Mouse (Mus musculus): ENCODE data around the gene Gm10142. TPM values are rescaled to one million over a fixed set of nuclear protein-coding genes. Genes with fewer than 3 reads are reported as not detected.

The Gm10142 gene
- total RNA-seq (2014; rRNA removed) (not detected in 2 replicates), polyA plus RNA-seq (2015; fragmentation: Nextera tagmentation; extraction: Ambion mirVana) (not detected in 2 replicates)

DNA sequence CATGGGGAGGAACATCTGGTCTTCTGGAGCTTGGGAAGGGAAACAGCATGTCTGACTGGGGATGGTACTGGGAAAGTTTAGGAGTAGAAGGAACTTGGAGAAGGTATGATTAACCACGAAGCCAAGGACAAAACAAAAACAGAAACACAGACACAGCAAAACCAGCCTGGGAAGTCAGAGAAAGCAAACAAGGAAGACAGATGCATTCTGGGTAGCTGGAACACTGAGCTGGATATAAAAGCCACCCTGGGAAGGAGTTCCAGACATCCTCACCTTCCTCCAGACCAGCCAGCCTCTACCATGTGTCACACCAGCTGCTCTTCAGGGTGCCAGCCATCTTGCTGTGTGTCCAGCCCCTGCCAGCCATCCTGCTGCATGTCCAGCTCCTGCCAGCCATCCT, at the start of gene Gm10142:
TSS of gene Gm10142 (plus strand) at position 301 of the 400 bp plus-strand sequence.
- Histone ChIP-seq H3K4me2 (ENCODE audit: low read depth, low read length, poor library complexity, severe bottlenecking) (no peak within 1 kb of the TSS), H3K27ac (ENCODE audit: low read depth, low read length) (no peak within 1 kb of the TSS), H3K4me3 (ENCODE audit: low read depth, low read length) (no peak within 1 kb of the TSS), H3K9me3 (ENCODE audit: low read length) (0 out of 2 replicates have a peak, but pooled peaks cover 3% of the 10 kb centered on the region), H3K9ac (replicated peaks; ENCODE audit: low read length, poor library complexity, severe bottlenecking) (no peak within 1 kb of the TSS), H3K27me3 (ENCODE audit: insufficient read depth, low read length) (no peaks in the 10 kb centered on the region), H3K36me3 (ENCODE audit: insufficient read depth, low read length) (no peaks in the 10 kb centered on the region), H3K4me1 (ENCODE audit: insufficient read depth, low read length) (no peaks in the 10 kb centered on the region)
- DNase-seq (ENCODE audit: low spot score) (no peak), ATAC-seq (ENCODE audit: low FRiP score) (no peak)
- TF ChIP-seq CTCF (IDR thresholded peaks at IDR 0.05): no peak
- WGBS: 80% methylated on average over 1 of the region's 1 CpGs

DNA sequence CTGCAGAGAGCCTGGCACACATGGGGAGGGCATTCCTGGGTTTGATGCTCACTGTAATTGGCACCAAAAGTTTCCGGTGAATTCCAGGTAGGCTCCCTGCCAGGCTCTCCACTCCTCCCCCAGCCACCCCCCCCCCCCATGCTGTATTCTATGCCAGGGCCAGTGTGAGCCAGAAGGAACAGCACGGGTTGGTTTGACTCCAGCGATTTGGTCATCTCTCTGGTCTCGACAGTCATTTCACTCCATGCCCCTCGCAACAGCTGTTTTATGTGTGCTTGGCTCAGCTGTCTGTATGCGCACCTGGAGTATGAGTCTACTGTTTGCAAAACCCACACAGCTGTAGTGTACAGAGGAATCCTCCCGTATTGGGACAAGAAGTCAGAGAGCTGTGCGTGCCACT, 49.3 kb upstream of the Gm10142 start:
- no peak for ATAC-seq (ENCODE audit: low FRiP score)

DNA sequence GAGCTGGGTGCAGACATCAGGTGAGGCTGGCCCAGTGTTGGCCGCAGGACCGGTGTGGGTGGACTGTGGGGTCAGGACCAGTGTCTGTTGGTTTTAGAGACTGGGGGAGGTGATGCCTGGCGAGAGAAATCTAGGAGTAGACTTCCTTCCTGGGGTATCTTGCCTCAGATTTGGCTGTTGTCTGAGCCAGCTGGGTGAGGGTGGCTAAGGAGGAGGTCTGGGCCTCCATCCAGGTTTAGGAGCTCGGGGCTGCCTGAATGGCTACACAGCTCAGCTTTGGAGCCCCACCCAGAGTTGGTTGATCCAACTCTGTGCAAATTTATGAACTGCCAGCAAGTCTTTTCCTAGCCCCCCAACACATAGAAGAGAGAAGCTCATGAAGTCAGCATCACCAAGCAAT, 48.2 kb upstream of the Gm10142 start:
- TF ChIP-seq CTCF (IDR thresholded peaks at IDR 0.05): no peak
- Histone ChIP-seq H3K9me3 (ENCODE audit: low read length) (no peaks in the 10 kb centered on the region), H3K4me3 (ENCODE audit: low read depth, low read length) (no peak overlapping the region), H3K9ac (replicated peaks; ENCODE audit: low read length, poor library complexity, severe bottlenecking) (no peak overlapping the region), H3K36me3 (ENCODE audit: insufficient read depth, low read length) (no peaks in the 10 kb centered on the region), H3K4me2 (ENCODE audit: low read depth, low read length, poor library complexity, severe bottlenecking) (no peak overlapping the region), H3K27ac (ENCODE audit: low read depth, low read length) (no peak overlapping the region), H3K27me3 (ENCODE audit: insufficient read depth, low read length) (no peaks in the 10 kb centered on the region), H3K4me1 (ENCODE audit: insufficient read depth, low read length) (no peaks in the 10 kb centered on the region)
- no peak for DNase-seq (ENCODE audit: low spot score)
- no peak for ATAC-seq (ENCODE audit: low FRiP score)
- 82% methylated on average over 4 of the region's 4 CpGs for WGBS

More for the DNA sequence above, 49.3 kb upstream of the Gm10142 start:
- Histone ChIP-seq H3K9me3 (ENCODE audit: low read length) (no peaks in the 10 kb centered on the region), H3K27ac (ENCODE audit: low read depth, low read length) (no peak overlapping the region), H3K9ac (replicated peaks; ENCODE audit: low read length, poor library complexity, severe bottlenecking) (no peak overlapping the region), H3K27me3 (ENCODE audit: insufficient read depth, low read length) (no peaks in the 10 kb centered on the region), H3K36me3 (ENCODE audit: insufficient read depth, low read length) (no peaks in the 10 kb centered on the region), H3K4me3 (ENCODE audit: low read depth, low read length) (no peak overlapping the region), H3K4me2 (ENCODE audit: low read depth, low read length, poor library complexity, severe bottlenecking) (no peak overlapping the region), H3K4me1 (ENCODE audit: insufficient read depth, low read length) (no peaks in the 10 kb centered on the region)
- 84% methylated on average over 8 of the region's 8 CpGs for WGBS
- peak; percentile 28 for DNase-seq (ENCODE audit: low spot score)
- no peak for TF ChIP-seq CTCF (IDR thresholded peaks at IDR 0.05)

DNA sequence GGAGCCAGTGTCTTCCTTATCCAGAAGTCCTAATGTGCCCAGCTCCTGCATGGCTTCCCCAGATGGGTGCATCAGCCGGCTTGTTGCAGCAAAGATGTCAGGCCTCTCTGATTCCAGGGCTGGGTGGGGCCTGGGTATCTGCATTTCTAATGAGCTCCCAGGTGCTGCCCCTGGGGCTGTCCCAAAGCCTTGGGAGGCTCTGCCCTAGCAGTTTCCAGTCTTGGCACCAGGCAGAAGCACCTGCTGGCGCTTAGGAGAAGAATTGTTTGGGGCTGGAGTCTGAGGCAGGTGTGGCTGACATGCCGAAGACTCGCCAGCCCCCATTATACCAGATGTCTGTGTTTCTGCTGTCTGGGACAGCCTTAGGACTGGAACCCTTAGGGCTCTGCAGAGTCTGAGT, 44.9 kb upstream of the Gm10142 start:
- Histone ChIP-seq H3K4me1 (ENCODE audit: insufficient read depth, low read length) (no peaks in the 10 kb centered on the region), H3K36me3 (ENCODE audit: insufficient read depth, low read length) (no peaks in the 10 kb centered on the region), H3K27me3 (ENCODE audit: insufficient read depth, low read length) (no peaks in the 10 kb centered on the region), H3K4me2 (ENCODE audit: low read depth, low read length, poor library complexity, severe bottlenecking) (no peak overlapping the region), H3K4me3 (ENCODE audit: low read depth, low read length) (no peak overlapping the region), H3K9ac (replicated peaks; ENCODE audit: low read length, poor library complexity, severe bottlenecking) (no peak overlapping the region), H3K27ac (ENCODE audit: low read depth, low read length) (no peak overlapping the region), H3K9me3 (ENCODE audit: low read length) (no peaks in the 10 kb centered on the region)
- ATAC-seq (ENCODE audit: low FRiP score) (no peak), DNase-seq (ENCODE audit: low spot score) (no peak)
- 74% methylated on average over 4 of the region's 4 CpGs for WGBS
- TF ChIP-seq CTCF (IDR thresholded peaks at IDR 0.05): no peak

DNA sequence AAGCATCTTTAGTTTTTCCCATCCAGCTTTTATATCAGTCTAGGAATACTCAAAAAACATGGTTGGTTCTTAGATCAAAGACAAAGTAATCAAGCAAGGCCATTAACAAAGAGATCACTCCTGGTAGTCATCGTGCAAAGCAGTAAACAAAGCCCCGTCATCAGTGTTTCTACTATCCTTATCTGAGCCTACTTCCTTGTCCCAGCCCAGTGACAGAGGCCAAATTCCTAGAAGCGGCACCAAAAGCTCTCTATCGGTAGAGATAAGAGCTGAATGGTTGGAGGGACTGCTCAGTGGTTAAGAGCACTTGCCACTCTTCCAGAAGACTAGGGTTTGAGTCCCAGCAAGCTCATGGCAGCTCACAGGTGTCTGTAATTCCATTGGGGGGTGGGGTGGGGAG, 44.1 kb upstream of the Gm10142 start:
- WGBS: 85% methylated on average over 4 of the region's 4 CpGs
- Histone ChIP-seq H3K36me3 (ENCODE audit: insufficient read depth, low read length) (no peaks in the 10 kb centered on the region), H3K4me2 (ENCODE audit: low read depth, low read length, poor library complexity, severe bottlenecking) (no peak overlapping the region), H3K9ac (replicated peaks; ENCODE audit: low read length, poor library complexity, severe bottlenecking) (no peak overlapping the region), H3K27ac (ENCODE audit: low read depth, low read length) (no peak overlapping the region), H3K9me3 (ENCODE audit: low read length) (no peaks in the 10 kb centered on the region), H3K27me3 (ENCODE audit: insufficient read depth, low read length) (no peaks in the 10 kb centered on the region), H3K4me3 (ENCODE audit: low read depth, low read length) (no peak overlapping the region), H3K4me1 (ENCODE audit: insufficient read depth, low read length) (no peaks in the 10 kb centered on the region)
- no peak for TF ChIP-seq CTCF (IDR thresholded peaks at IDR 0.05)
- ATAC-seq (ENCODE audit: low FRiP score) (no peak), DNase-seq (ENCODE audit: low spot score) (no peak)

DNA sequence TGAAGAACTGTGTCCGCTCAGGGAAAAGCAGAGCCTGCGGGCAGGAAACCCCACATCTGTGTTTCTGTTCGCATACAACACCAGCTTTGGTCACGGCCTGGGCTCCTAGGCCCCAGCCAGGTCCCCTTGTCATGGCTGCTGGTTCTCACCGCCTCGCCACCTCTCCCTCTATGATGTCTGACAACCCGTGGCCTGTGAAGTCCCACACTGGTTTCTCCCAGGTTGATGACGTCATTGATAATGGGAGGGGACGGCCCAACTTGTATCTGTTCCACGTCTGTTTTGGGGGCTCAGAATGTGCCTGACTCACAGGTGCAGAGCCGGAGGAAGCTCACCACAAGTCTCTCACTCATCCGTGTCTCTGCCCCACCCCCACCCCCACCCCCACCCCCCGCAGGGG, 41.8 kb upstream of the Gm10142 start:
- no peak overlapping the region for H3K4me3 ChIP-seq (ENCODE audit: low read depth, low read length)
- H3K27me3 ChIP-seq (ENCODE audit: insufficient read depth, low read length): peaks cover 18% of the 10 kb centered on the region
- no peak overlapping the region for H3K27ac ChIP-seq (ENCODE audit: low read depth, low read length)
- no peak for TF ChIP-seq CTCF (IDR thresholded peaks at IDR 0.05)
- WGBS: 64% methylated on average over 13 of the region's 13 CpGs
- peaks cover 4% of the 10 kb centered on the region; the same call in 1 of the 2 replicates for H3K4me1 ChIP-seq (ENCODE audit: insufficient read depth, low read length)
- no peak overlapping the region for H3K4me2 ChIP-seq (ENCODE audit: low read depth, low read length, poor library complexity, severe bottlenecking)
- H3K36me3 ChIP-seq (ENCODE audit: insufficient read depth, low read length): no peaks in the 10 kb centered on the region
- no peak overlapping the region for H3K9ac ChIP-seq (replicated peaks; ENCODE audit: low read length, poor library complexity, severe bottlenecking)
- H3K9me3 ChIP-seq (ENCODE audit: low read length): no peaks in the 10 kb centered on the region
- ATAC-seq (ENCODE audit: low FRiP score) (no peak), DNase-seq (ENCODE audit: low spot score) (no peak)

All from midbrain, postnatal 0 days (tissue).